Mouse (Mus musculus) kidney, postnatal 4 days (tissue): ENCODE measurements around the gene Sstr4.

ENCODE experiments used
- DNase-seq, 2 experiments: peaks; one replicate each; pipeline ENCODE4 v3.0.0; 2021; ENCODE audit warnings: mixed read lengths in 2 of 2

Gene Sstr4

DNA sequence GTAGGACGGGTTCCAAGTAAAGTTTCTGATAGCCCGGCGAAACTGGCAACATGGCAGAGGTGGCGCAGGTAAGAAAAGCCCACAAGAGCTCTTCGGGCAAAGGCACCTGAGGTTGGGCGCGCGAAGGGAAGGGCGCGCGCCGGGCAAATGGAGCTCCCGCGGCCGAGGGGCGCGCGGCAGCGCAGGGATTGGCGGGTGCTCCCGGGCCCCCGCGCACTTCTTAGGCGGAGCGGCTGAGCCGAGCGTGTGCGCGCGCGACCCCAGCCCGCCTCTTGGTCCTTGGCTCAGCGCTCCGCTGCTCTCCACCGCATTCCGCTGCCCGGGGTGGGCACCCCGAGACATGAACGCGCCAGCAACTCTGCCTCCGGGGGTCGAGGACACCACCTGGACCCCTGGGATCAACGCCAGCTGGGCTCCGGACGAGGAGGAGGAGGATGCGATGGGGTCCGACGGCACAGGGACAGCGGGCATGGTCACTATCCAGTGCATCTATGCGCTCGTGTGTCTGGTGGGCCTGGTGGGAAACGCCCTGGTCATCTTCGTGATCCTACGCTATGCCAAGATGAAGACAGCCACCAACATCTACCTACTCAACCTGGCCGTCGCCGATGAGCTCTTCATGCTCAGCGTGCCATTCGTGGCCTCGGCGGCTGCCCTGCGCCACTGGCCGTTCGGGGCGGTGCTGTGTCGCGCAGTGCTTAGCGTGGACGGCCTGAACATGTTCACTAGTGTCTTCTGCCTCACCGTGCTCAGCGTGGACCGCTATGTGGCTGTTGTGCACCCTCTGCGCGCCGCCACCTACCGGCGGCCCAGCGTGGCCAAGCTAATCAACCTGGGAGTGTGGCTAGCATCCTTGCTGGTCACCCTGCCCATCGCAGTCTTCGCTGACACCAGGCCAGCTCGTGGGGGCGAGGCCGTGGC lies at the start of gene Sstr4:
Sstr4 (plus strand) TSS at position 214 of the 921 bp plus-strand sequence.
- DNase-seq = peak; percentile 64 to 72

DNA sequence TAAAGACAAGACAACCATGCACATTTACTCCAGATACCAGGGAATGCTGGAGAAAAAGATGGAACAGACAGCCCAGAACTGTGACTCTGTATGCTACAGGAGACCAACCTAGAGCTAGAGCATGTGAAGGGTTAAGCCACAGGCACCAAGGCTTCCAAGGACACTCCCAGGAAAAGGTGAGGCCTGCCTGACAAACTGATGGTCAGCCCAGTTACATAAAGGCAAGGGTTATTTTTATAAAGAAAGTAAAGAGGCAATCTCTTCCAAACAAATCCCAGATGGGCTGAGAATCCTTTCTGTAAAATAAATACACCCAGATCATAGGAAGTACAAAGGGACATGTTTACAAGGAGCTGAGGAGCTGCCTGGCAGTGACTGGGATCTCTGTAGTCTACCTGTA lies 49.8 kb upstream of the Sstr4 start:
- no peak for DNase-seq

DNA sequence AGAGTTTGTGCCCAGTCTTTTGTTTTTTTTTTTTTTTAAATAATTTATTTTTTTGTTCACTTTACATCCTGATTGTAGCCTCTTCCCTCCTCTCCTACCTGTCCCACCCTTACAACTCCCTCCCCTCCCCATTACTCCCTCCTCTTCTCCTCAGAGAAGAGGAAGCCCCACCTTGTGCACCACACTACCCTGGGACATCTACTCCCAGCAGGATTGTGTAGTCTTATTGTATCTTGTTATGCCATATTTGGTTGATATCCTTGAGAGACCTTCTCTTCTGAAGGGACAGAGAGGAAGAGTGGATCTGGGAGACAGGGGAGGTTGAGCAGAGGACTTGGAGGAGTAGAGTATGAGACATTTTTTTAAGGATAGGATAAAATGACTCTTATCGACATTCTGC lies 48.2 kb upstream of the Sstr4 start:
- DNase-seq = no peak

DNA sequence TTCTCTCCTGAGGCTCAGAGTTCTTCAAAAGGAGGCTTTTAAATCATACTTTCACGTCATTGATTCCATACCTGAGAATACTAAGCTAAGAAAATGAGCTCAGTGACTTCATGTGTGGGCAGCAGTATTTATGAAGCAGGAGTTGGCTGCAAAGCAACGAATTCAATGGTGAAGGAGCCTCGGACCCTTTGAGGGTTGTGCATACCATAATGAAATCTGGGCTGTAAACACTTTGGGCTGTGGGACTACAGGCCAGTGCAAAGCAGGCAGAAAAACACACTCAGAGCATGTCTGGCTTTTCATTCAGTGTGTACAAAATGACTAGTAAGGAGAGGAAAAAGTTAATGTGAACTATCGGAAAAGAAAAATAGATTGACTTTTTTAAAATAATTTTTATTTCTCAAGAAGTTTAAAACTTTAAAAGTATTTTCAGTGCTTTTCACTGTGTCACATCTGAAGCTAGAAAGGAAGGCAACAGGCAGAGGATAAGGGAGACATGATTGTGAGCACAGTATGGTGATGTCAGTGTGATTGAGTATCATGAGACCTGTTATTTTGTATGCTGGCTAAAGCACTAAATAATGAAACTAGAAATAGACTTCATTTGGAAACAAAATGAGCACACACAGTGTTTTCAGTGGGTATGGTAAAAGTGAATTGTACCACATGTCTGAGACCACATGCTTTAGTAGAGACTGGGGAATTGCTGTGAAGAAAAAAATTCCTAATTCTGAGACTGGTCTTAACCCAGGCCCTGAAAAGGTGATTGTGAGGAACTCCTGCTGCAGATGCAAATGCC lies 45.4 kb upstream of the Sstr4 start:
- no peak for DNase-seq

GRCm38 (mm10) chr2:148350460-148350859 lies 44.7 kb upstream of the Sstr4 start:
- DNase-seq = no peak

GRCm38 (mm10) chr2:148352655-148353054 lies 42.5 kb upstream of the Sstr4 start:
- DNase-seq = no peak

- DNase-seq = no peak
Measured at GRCm38 (mm10) chr2:148357145-148357544, 38.0 kb upstream of the Sstr4 start.

DNA sequence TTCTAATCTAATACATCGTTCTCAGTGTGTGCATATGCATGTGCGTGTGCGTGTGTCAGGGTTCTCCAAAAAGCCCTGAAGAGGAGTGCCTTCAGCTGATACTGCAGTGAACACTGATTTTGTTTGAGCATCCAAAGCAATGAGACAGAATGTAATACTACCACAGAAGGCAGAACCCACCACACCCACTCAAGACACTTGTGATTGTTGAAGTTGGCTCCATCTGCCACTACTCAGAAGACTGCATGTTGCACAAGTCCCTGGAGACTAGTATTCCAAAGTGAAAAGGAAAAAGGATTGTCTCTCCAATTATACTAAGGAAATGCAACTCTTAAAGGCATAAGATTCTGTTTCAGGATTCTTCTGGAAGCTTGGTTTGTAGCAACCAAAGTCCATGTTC lies 30.6 kb upstream of the Sstr4 start:
- no peak for DNase-seq

- no peak for DNase-seq
Measured at GRCm38 (mm10) chr2:148365227-148365626, 29.9 kb upstream of the Sstr4 start.

GRCm38 (mm10) chr2:148371743-148372630 lies 23.2 kb upstream of the Sstr4 start:
- DNase-seq = no peak

GRCm38 (mm10) chr2:148373602-148374071 lies 21.5 kb upstream of the Sstr4 start:
- DNase-seq = no peak

DNA sequence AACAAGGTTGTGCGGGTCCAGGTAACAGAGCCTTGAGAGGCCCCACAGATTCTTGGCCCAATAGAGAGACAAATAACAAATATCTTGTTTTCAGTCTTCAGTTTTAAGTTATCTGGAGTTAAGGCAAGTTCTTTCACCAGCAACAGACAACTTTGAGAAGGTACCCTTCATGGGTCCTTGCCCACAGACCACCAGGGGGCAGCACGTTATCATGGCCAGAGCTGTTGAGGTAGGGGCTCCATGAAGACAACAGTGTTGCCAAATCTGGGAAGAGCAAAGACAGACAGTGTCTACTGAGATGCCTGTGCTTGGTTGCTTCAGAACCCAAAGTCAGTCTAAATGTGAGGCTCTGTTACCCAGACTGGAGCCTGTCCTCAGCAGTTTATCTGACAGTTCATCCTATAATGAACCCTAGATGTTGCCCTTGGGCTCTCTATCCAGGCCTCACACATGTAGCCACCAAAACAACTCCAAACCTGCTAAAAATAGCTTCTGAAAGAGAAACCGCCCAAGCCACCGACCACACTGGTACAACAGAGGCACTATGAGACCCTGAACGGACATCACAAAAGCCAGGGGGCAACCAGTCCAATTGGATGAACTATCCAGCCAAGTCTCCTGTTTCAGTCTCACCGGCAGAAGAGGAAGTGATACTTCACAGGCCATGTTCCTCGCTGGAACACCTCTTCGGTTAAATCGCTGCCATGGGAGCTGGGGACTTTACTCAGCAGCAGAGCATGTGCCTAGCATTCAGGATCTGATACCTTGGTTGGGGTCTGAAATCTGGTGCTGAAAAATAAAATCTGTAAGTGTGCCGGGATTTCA lies 19.6 kb upstream of the Sstr4 start:
- DNase-seq = peak; percentile 70 to 74

DNA sequence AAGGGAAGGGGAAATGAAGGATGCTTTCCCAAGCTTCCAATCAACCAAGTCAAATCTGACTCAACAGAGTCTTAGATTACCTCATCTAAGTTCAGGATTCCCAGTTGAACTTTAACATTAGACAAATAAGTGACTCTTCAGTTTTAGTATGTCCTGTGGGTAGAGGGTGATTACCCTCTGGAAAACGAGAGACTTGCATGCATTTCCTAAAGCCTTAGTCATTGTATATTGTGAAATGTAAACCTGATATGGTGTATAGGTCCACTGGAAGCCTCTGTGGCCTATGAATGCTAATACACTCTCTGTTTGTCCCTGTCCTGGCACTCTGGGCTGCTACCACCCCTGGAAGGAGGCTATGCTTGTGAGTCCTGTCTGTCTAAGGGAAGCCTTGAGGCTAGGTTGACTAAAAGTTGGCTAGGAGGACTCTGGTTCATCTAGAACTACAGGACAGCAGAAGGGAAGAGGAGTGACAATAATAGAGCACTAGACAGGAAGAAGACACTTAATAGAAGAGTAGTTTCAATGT lies 16.3 kb upstream of the Sstr4 start:
- DNase-seq = no peak

GRCm38 (mm10) chr2:148379899-148380413 lies 15.2 kb upstream of the Sstr4 start:
- DNase-seq = no peak

DNA sequence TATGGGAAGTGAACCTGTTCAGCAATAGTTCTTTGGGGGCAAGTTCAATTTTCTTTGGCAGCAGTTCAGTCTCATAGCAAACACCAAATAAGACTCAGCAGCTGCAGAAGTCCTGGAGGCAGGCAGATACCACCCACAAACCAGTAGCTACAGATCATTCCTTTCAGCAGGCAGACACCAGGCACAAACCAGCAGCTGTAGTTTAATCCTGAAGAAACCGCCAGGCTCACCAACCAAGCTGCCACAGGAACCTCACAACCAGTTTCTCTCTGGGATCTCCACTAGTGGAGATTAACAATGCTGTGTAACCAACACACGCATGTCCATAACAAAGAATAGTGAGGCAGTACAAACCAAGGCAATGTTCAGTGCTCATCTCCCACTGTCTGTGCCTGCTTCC lies 14.1 kb upstream of the Sstr4 start:
- no peak for DNase-seq

GRCm38 (mm10) chr2:148386476-148386875 lies 8.7 kb upstream of the Sstr4 start:
- DNase-seq = no peak

GRCm38 (mm10) chr2:148386927-148387326 lies 8.2 kb upstream of the Sstr4 start:
- DNase-seq = no peak

- no peak for DNase-seq
Measured at GRCm38 (mm10) chr2:148387652-148388581, 7.2 kb upstream of the Sstr4 start.

- no peak for DNase-seq
Measured at GRCm38 (mm10) chr2:148393149-148393548, 2.0 kb upstream of the Sstr4 start.

DNA sequence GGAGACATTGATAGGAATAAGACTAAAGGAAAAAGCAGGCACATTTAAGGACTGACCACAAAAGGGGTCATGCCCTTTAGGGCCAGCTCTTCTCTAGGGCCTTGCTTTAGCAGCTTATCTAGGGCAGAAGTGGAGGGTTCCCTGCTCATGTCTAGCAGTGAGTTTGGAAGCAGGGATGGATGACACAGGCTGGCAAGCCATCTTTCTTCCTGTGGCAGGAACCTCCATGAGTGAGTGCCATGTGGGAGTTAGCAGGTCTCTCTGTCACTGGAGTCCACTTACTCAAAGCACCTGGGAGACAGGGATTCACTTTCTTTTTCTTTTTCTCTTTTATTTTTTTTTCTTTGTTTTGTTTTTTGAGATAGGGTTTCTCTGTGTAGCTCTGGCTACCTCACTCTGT lies 1.3 kb upstream of the Sstr4 start:
- DNase-seq = no peak
